Mouse (Mus musculus) adrenal gland (tissue): ENCODE results near the gene Scyl1.

Source experiments
- intact Hi-C: fragments of 180-260 bp; cut with DNase I; formaldehyde crosslinking; loops from one replicate; pipeline ENCODE4 v1.15.1; 2025

Gene Scyl1

DNA sequence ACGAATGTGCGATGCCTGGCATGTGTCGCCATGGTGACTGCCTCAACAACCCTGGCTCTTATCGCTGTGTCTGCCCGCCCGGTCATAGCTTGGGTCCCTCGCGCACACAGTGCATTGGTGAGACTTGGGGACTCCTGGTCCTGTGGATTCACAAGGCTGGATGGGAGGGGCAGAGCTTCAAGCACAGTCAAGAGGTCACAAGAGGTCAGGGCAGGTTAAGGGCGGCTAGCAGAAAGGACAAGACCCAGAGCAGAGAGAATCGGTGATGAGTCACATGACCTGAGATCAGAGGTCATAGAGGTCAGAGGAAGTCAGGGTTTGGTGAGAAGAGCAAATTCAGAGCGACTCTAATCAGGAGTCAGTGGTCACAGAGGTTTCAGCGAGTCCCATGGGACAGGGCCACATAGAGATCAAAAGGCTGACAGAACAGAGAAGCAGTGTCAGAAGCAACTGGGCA is 24.3 kb downstream of the Scyl1 start:
- intact Hi-C loops, result no loop called here

DNA sequence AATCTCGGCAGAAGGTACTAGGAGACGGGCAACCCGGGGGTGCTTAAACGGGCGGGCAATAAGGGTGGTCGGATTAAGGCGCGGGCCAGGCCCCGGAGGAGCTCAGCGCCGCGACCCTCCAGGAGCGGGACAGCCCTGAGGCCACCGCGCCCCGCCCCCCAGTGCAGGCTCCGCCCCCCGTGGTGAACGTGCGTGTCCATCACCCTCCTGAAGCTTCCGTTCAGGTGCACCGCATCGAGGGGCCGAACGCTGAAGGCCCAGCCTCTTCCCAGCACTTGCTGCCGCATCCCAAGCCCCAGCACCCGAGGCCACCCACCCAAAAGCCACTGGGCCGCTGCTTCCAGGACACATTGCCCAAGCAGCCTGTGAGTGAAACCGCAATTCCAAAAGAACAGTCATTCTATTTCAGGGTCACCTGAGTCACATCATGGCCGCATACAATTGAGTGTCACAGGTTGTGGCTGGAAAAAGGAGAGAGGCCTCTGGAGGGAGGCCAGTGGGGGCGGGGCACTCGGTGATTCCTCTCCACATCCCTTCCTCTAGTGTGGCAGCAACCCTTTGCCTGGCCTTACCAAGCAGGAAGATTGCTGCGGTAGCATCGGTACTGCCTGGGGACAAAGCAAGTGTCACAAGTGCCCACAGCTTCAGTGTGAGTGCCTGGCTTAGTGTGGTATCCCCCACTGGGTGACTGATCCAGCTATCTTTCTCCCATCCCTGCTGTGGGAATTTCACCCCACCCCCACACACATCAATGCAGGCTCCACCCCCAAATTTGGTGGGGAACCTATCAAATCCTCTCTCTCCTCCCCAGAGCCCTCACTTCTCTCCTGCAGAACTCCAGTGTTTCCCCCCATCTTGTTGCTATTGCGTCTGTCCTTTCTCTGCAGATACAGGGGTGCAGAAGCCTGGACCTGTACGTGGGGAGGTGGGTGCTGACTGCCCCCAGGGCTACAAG is 25.2 kb downstream of the Scyl1 start:
- intact Hi-C loops, result no loop called here

DNA sequence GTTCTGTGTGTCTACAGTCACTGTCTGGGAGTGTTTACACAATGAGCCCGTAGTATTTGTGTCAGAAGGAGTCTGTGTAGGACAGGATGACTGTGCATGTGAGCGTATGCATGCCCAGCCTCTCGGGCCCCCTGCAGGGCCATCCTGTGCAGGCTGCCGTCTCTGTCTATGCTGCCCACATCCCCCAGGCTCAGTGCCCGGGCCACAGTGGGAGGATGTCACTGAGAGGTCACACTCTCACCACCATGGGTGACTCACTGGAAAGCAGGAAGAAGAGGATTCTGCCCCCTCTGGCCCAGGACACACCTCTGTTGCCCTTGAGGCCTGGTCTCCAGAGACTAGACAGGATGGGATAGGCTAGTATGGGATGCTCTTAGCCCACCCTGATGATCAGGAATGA is 27.6 kb downstream of the Scyl1 start:
- intact Hi-C loops, result no loop called here

DNA sequence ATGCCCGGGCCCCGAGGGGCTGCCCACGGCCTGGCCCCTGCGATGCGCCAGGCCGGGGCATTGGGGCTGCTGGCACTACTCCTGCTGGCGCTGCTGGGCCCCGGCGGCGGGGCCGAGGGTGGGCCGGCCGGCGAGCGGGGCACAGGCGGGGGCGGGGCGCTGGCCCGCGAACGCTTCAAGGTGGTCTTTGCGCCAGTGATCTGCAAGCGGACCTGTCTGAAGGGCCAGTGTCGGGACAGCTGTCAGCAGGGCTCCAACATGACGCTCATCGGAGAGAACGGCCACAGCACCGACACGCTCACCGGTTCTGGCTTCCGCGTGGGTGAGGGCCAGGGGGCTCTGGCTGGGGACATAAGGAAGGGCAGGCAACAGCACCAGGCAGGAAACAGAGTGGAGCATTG is 29.0 kb downstream of the Scyl1 start:
- intact Hi-C loops, result no loop called here

DNA sequence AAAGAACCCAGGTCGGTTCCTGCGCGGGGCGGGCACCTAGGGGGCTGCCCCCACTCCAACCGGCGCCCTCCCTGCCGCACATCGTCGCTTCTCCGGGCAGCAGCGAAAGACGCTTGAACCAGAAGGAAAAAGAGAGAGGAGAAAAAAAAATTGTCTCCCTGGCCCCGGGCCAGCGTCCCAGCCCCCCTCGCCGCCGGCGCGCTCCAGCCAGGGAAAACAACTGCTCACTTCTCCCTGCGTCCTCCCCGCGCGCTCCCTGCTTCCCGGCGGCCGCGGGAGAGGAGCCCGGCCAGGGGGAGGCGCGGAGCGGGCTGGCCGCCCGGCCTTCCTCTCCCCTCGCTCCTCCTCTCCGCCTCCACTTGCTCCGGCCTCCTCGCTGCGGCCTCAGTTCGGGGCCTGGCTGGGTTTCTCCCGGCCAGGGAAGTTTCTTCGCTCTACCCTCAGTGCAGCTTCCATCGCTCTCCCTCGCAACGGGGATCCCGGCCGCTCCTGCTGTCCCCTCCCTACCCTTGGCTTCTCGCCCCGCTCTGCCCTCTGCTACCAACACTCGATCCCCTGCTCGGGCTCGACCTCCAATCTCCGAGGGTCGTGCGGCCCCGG is 29.5 kb downstream of the Scyl1 start:
- intact Hi-C loops, result no loop called here

DNA sequence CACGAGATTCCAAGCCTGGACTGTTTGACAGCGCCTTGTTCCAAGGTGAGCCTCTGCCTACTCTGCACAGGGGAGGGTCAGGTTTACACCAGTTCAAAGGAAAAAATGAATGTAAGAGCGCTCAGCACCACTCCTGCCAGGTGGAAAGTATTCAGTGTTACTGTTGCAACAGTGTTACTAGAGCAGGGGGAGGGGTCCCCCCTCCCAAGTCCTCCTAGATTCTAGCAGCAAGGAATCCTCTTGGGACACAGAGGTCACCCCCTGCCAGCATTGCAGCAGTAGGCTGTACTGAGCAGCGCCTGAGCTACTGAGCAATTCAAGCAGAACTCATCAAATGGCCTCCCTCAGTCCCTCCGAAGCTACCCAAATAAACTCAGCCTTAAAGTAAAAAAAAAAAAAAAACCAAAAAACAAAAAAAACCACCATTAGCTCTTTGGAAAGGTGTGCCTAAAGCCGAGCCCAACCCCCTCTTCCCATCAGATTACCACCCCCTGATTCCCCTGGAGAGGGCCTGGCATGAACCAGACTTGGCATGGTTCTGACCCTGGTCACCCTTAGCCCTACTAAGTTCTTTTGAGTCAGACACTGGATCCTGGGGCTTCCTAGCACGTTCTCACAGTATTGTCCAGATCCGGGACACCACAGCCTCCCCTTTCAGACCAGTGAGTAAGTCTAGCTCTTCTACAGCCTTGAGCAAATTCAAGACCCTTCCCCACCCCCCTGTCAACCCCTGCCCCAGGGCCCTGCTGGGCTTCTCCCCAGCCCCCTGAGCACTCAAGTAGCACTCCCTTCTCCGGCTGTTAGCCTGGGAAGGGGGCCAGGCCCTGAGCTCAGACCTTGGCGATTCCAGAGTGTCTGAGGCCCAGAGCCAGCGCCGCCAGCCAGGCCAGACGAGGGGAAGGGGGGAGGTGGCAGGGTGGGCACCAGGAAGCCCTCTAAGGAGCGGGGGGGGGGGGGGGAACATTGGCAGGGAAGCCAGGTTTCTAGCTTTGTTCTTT is 30.6 kb downstream of the Scyl1 start, which contains the start of gene Ltbp3:
Gene Ltbp3 (plus strand): TSS at position 585 of the 998 bp plus-strand sequence.
- intact Hi-C loops, result no loop called here

DNA sequence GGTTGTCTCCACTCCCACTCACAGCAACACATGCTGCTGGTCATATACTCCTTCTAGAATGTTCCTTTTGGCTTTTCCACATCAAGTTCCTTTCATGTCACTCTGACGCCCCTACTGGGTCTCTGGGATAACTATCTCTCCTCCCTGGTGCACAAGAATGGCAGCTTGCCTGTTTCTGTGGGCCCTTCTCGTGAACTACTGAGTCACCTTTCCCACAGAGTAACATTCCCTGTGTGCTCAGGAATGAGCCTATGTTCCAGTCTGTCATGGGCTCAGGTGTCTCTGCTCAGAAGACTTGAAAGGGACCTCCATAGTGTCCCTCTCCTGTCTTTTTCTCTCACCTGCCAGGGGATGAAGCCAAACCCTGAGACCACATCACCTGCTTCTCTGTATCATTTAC is 31.8 kb downstream of the Scyl1 start:
- intact Hi-C loops, result no loop called here

DNA sequence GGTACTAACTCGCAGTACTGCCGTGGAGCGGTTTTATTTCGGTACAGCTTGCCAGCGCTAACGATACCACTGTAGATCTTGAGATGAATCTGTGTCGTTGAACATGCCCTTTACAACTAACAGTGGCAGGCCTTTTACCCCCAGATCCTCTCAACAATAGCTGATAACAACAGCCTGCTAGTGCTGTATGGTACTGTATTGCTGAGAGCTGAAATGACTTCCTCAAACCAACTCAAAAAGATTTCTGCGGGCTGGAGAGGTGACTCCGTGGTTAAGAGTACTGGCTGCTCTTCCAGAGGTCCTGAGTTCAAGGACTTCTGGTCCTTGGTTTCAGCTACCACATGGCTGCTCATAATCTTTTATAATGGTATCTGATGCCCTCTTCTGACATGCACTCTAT is 36.9 kb downstream of the Scyl1 start:
- intact Hi-C loops, result no loop called here

DNA sequence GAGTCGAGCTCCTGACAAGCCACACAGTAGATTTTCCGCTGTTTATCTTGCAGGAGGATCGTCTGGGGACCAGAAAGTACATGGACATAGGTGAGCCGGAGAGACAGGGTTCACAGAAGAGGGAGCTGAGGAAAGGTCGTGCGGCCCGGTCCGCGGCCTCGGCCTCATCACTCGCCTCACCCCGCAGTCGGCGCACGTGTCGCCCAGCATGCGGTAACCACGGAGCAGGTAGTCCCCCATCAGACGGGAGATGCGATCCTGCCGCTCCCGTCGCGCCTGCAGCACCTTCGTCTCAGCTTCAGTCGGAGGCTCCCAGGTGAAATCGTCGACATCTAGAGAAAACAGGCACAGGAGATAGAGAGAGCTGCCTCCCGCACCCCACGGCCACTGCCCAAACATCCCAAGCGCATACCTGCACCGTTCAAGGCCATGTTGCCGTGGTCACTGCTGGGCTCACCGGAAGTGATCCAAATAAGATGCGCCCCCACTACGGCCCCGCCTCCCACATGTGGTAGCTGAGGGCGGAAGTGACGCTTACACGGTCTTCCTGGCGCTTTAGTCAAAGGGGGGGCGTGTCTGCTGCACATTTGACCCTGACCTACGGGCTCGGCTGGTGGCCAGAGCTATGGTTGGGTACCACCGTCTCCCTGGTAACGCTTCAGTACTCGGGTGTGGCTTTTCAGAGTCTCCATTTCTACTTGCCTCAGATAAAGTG is 39.8 kb downstream of the Scyl1 start:
- intact Hi-C loops, result no loop called here

DNA sequence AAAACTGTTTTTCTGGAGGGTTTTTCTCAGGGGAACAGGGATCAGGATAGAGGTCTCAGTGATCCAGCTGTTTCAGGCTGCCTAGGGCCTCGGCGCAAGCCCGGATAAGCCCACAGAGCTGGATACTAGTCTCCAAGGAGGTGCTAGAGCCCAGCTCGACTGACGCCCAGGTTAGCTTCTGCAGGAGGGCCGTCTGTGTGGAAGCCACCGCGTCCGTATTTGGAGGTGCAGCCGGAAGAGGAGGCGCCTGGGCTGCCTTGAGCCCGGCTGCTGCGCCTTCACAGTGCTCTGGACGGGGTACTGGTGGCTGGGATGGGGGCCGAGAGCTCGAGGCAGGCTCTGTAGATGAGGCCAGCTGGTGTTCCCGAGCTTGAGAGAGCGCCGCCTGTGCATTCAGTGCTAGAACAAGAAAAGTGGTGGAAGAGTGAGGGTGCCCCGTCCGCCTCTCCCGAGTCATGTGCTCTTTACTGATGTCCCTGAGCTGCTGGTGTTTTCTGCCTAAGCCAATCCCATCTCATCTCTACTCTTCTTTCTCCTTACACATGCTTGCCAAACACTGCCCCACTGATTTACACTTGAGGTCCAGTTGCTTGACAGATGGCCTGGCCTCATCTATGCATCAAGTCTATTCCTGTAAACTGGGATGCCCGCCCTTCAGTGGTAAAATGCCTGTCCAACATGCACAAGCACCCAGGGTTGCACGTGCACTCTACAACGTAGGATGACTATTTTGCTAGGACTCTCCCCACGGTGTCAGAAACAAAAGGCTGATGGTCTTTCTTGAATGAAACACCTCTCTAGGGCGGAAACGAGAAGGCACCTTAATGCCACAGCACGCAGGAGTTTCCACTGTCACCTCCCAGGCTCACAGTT is 40.7 kb downstream of the Scyl1 start:
- intact Hi-C loops, result no loop called here

DNA sequence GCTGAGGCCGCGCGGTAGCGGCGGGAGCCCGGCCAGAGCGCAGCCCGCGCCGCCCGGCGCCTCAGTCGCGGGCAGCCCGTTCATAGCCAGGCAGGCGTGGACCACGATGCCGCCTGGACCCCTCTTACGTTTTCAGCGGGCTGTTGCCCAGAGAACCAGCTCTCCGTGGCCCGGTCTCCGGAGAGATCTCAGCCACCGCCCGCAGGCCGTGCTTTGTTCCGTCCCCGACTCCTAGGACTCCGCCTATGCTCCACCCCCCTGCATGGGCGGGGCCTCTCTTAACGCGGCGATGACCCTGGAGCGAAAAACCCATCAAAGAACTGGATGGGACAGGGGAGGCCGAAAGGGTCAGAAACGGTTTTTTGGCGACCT is 41.8 kb downstream of the Scyl1 start, which contains the start of gene Fam89b:
Gene Fam89b (minus strand): TSS at position 210 of the 372 bp plus-strand sequence.
- intact Hi-C loops, result loop anchor here (5.0 kb wide), 1 partner anchor 48 kb away; no protein-coding TSS in a partner anchor

DNA sequence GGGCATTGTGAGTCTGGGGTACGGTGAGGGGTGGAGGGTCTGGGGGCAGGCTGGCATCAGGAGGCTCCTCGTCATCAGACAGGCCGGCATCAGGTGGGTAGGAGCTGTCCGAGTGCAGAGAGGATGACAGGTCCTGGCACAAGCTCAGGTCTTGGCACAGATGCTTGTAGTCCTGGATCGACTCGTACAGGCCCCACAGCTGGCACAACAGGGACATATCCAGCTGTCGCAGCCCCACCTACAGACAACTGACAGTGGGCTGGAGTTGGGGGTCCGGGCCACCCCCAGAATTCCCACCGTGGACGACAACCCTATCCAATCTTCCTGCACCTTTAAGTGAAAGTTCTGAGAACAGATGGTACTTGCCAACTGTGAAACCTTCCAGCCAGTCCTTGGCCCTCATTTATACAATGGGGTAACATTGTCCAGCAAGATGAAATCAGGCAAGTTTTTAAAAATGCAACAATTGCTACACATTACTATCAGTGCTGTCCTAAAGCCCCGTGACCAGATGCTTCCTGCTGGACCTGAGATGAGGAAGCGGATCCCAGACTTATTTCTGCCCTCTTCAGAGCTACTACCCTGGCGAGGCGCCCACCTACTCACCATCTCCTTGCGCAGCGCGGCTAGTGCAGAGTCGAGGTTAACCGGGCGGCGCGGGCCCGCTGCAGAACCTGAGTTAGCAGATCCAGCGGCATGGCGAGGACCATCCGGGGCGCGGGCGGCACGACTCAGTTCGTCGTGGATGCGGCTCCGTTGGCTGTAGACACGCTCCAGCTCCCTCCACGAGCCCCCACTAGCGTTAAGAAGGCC is 42.4 kb downstream of the Scyl1 start:
- intact Hi-C loops, result loop anchor here (5.0 kb wide), 1 partner anchor 48 kb away; no protein-coding TSS in a partner anchor

DNA sequence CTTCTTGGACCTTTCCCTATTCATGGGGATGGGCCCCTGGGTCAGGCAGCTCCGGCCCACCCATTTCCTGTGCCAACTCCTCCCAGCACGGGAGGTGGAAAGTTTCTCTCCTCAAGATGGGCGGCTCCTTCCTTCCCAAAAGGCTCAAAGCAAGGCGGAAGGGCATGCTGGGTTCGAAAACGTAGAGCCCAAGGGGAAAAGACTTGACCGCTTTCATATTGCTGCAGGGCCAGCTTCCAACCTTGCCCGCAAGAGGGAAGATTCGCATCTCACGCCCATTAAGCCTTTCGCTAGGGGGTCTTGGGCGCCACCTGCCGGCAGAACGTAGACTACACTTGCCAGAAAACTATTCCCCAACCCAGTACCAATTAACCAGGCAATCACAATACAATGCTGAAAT is 43.5 kb downstream of the Scyl1 start:
- intact Hi-C loops, result loop anchor here (5.0 kb wide), 1 partner anchor 50 kb away; no protein-coding TSS in a partner anchor

DNA sequence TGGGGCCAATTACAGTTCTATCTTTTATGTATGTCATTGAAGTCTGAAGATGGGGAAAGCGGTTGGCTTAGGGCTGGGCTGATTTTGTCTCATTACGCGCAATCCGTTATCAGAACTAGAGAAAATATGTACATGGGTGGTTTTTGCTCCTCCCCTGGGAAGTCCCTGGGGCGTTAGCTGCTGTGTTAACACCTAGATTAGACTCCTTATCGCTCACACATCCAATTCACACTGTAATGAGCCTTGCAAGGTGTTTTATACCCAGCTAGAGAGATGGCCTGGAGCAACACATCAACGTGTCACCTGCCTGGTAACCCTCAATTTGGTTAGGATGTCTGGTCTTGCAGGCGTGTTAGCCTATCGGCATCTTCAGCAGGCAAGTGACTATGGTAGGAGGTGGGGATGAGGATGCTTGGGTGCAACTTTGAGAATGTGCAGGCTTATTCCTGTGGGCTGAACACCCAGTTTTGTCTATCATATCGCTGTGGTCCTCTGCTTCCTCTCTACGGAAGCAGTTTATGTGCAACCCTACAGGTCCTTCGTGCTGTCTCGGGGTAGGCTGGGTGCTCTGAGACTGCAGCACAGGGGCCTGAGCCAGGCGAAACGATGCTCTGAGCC is 44.1 kb downstream of the Scyl1 start:
- intact Hi-C loops, result loop anchor here (5.0 kb wide), 1 partner anchor 50 kb away; no protein-coding TSS in a partner anchor

DNA sequence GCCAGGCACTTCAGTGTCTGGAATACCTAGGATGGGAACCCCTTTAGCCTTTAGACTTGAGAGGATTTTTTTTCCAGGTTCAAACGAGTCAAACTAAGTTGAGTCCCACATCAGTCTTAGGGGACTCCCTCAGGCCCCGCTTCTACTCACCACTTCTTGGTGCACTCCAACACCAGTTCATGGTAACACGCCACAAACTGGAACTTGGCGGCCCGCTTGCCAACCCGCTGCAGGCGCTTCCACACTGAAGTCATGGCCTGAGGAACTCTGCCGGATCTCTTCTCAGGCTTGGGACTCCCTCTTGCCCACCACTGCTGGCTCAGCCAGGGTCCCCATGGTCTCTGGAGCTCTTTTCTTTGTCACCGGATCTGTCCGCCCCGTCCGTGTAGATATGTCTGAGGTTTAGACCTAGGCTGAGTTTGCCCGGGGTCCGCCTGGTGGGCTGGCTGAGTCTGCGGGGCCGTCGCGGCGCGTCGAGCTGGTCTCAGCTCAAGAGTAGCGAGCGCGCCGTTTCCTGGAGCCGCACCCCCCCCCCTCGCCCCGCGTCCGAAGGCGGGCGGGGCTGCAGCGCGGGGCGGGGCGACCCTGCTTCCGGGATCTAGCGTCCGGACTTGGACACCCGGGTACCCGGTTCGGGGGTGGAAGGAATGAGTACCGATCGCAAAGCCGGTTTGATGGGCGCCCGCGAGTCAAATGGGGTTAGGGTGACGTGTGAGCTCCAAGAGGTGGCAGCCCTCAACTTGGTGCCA is 45.3 kb downstream of the Scyl1 start, which contains the start of gene Ehbp1l1:
Gene Ehbp1l1 (minus strand): TSS at position 551 of the 749 bp plus-strand sequence.
- intact Hi-C loops, result loop anchor here (5.0 kb wide), 1 partner anchor 51 kb away; no protein-coding TSS in a partner anchor

DNA sequence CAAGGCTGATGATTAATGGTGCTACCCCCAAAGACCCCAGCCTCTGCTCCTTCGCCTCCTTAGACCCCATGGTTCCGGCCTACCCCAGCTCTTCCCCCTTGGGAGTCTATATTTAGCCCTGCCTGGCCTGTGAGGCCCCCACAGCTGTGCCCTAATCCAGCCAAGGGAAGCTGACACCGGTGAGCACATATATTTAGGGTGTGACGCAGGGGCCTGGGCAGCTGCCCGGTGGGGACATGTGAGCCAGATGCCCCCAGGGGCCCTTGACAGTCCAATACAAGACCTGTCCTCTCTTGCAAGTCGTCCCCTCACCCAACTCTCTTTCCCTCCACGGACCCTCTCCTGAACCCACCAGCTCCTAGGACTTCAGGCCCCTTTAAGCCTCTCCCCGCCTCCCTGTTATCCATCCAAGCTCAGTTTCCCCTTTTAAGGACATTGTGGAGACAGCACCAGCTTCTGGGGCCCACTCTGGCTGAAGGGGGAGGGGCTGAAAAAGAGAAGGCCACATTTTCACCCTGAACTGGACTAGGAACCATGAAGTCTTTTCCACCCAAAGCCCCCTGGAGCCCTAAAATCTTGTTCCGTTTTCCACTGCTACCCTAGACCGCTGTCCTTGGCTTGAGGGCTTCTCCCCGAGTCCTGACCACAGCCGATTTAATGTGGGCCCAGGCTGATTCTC is 46.1 kb downstream of the Scyl1 start:
- intact Hi-C loops, result loop anchor here (5.0 kb wide), 1 partner anchor 52 kb away; no protein-coding TSS in a partner anchor
